Mouse (Mus musculus) left cerebral cortex, postnatal 10 days (tissue): ENCODE measurements around the gene Wdr3. TPM values are rescaled to one million over a fixed set of nuclear protein-coding genes. Genes with fewer than 3 reads are reported as not detected.

Experiments used
- DNase-seq, 2 experiments: peaks; one replicate each; pipeline ENCODE4 v3.0.0; 2021 to 2022; ENCODE audit warnings: low spot score in 2 of 2, mixed read lengths in 1 of 2; ENCODE audit errors: extremely low spot score in 1 of 2
- intact Hi-C: fragments of 180-260 bp; cut with DNase I; formaldehyde crosslinking; loops from one replicate; pipeline ENCODE4 v1.15.1; 2025
- total RNA-seq, 2 experiments: library from RNA; stranded (reverse); gene quantifications; 2 replicates each; pipeline ENCODE4 v1.2.3; 2021

Wdr3 gene
- 10 to 100 TPM; 21.6 to 23.1 TPM for total RNA-seq

- peak; percentile 95 to 96 for DNase-seq
- intact Hi-C loops, result no loop called here
Observed at GRCm38 (mm10) chr3:100162315-100163105, at the start of gene Wdr3, which contains the start of gene Gdap2. Gene Wdr3, minus strand, starts transcription at chr3:100162407. Gene Gdap2, plus strand, starts transcription at chr3:100162381.

- no peak for DNase-seq
- intact Hi-C loops, result no loop called here
Observed at GRCm38 (mm10) chr3:100206973-100207372, 44.8 kb upstream of the Wdr3 start.

- DNase-seq, result no peak
- intact Hi-C loops, result loop anchor here (5.0 kb wide), 1 partner anchor 49 kb away; no protein-coding TSS in a partner anchor
Observed at GRCm38 (mm10) chr3:100201554-100201953, 39.3 kb upstream of the Wdr3 start.

- no peak for DNase-seq
- intact Hi-C loops, result loop anchor here (5.0 kb wide), 1 partner anchor 373 kb away; no protein-coding TSS in a partner anchor
Observed at GRCm38 (mm10) chr3:100194210-100194609, 32.0 kb upstream of the Wdr3 start.

GRCm38 (mm10) chr3:100189861-100190260 lies 27.7 kb upstream of the Wdr3 start:
- no peak for DNase-seq
- intact Hi-C loops, result loop anchor here (5.0 kb wide), 1 partner anchor 377 kb away; no protein-coding TSS in a partner anchor

- intact Hi-C loops, result no loop called here
- DNase-seq, result peak; percentile 54 to 82
Observed at GRCm38 (mm10) chr3:100189444-100189843, 27.2 kb upstream of the Wdr3 start.

- no peak for DNase-seq
- intact Hi-C loops, result loop anchor here (5.0 kb wide), 1 partner anchor 33 kb away; no protein-coding TSS in a partner anchor
Observed at GRCm38 (mm10) chr3:100180471-100180870, 18.3 kb upstream of the Wdr3 start.

GRCm38 (mm10) chr3:100176031-100176430 lies 13.8 kb upstream of the Wdr3 start:
- no peak for DNase-seq
- intact Hi-C loops, result no loop called here

GRCm38 (mm10) chr3:100164991-100165390 lies 2.8 kb upstream of the Wdr3 start:
- intact Hi-C loops, result no loop called here
- DNase-seq, result no peak

- DNase-seq, result no peak
- intact Hi-C loops, result no loop called here
Observed at GRCm38 (mm10) chr3:100163556-100163955, 1.3 kb upstream of the Wdr3 start.

- DNase-seq, result no peak
- intact Hi-C loops, result no loop called here
Observed at GRCm38 (mm10) chr3:100161665-100162314, 417 bp downstream of the Wdr3 start.

GRCm38 (mm10) chr3:100160682-100161445 lies 1.3 kb downstream of the Wdr3 start:
- intact Hi-C loops, result no loop called here
- DNase-seq, result no peak

GRCm38 (mm10) chr3:100122445-100122844 lies 39.8 kb downstream of the Wdr3 start:
- no peak for DNase-seq
- intact Hi-C loops, result no loop called here

- intact Hi-C loops, result no loop called here
- no peak for DNase-seq
Observed at GRCm38 (mm10) chr3:100121961-100122360, 40.2 kb downstream of the Wdr3 start.

GRCm38 (mm10) chr3:100118681-100119080 lies 43.5 kb downstream of the Wdr3 start:
- intact Hi-C loops, result no loop called here
- DNase-seq, result no peak

- intact Hi-C loops, result no loop called here
- no peak for DNase-seq
Observed at GRCm38 (mm10) chr3:100106736-100107135, 55.5 kb downstream of the Wdr3 start.

GRCm38 (mm10) chr3:100102386-100103092 lies 59.7 kb downstream of the Wdr3 start:
- intact Hi-C loops, result no loop called here
- DNase-seq, result no peak
